Mouse (Mus musculus) heart, embryonic 14.5 days (tissue): ENCODE measurements around the gene Odf4. TPM values are rescaled to one million over a fixed set of nuclear protein-coding genes. Genes with fewer than 3 reads are reported as not detected.

ENCODE experiments used
- ATAC-seq: fragments of 200-750 bp; cut with Nextera tagmentation; 2 replicates; pipeline ENCODE4 v1.8.0; 2017; ENCODE audit warnings: low read depth, moderate TSS enrichment; ENCODE audit not compliant: insufficient number of reproducible peaks, insufficient read depth, low FRiP score
- H3K27ac ChIP-seq, 2 experiments: fragments of 200-500 bp in 1 of 2; fragments of 300-500 bp in 1 of 2; sonication (generic) in 1 of 2; replicated peaks in 1 of 2; 2 replicates each; pipeline ENCODE4 v1.5.1; 2012 to 2014; ENCODE audit warnings: low read depth in 2 of 2, low read length in 2 of 2, control low read depth in 1 of 2, mild to moderate bottlenecking in 1 of 2, mixed read lengths in 1 of 2; ENCODE audit not compliant: control insufficient read depth in 1 of 2, insufficient read depth in 1 of 2
- H3K27me3 ChIP-seq: fragments of 300-500 bp; sonication (generic); 2 replicates; pipeline ENCODE4 v1.6.1; 2014; ENCODE audit warnings: mild to moderate bottlenecking, low read length, control low read depth; ENCODE audit not compliant: control insufficient read depth, insufficient read depth
- H3K36me3 ChIP-seq: fragments of 300-500 bp; sonication (generic); 2 replicates; pipeline ENCODE4 v1.6.1; 2014; ENCODE audit warnings: mild to moderate bottlenecking, control low read depth, low read length, mixed read lengths; ENCODE audit not compliant: control insufficient read depth, insufficient read depth
- H3K4me1 ChIP-seq, 2 experiments: fragments of 200-500 bp in 1 of 2; fragments of 300-500 bp in 1 of 2; sonication (generic) in 1 of 2; 2 replicates each; pipeline ENCODE4 v1.6.1; 2012 to 2014; ENCODE audit warnings: low read length in 2 of 2, control low read depth in 1 of 2, mixed read lengths in 1 of 2; ENCODE audit not compliant: control insufficient read depth in 2 of 2, insufficient read depth in 2 of 2
- H3K4me2 ChIP-seq: fragments of 300-500 bp; sonication (generic); 2 replicates; pipeline ENCODE4 v1.6.1; 2014; ENCODE audit warnings: mild to moderate bottlenecking, low read length
- H3K4me3 ChIP-seq, 2 experiments: fragments of 200-500 bp in 1 of 2; fragments of 300-500 bp in 1 of 2; sonication (generic) in 1 of 2; 2 replicates each; pipeline ENCODE4 v1.5.1; 2012 to 2014; ENCODE audit warnings: low read length in 2 of 2, mild to moderate bottlenecking in 2 of 2, control low read depth in 1 of 2, low read depth in 1 of 2, moderate library complexity in 1 of 2; ENCODE audit not compliant: control insufficient read depth in 1 of 2, insufficient read depth in 1 of 2
- H3K9ac ChIP-seq: fragments of 300-500 bp; sonication (generic); 2 replicates; pipeline ENCODE4 v1.6.1; 2014; ENCODE audit warnings: mild to moderate bottlenecking, low read length
- H3K9me3 ChIP-seq: fragments of 300-500 bp; sonication (generic); 2 replicates; pipeline ENCODE4 v1.6.1; 2016; ENCODE audit warnings: low read length, control low read depth; ENCODE audit not compliant: control insufficient read depth
- WGBS: fragments of 180-500 bp; shearing (Covaris S2); extraction: QIAGEN DNeasy Blood & Tissue Kit; methylation state at CpG from one replicate; pipeline ENCODE4 v1.1.7; 2014; 5-methylcytosine and 5-hydroxymethylcytosine counted together
- polyA plus RNA-seq: library from polyadenylated mRNA; unstranded; fragments of >200 nt; fragmentation: Nextera tagmentation; extraction: Ambion mirVana; gene quantifications from 2 replicates; pipeline ENCODE4 v1.2.1, GENCODE M21; 2014

Gene Odf4
- polyA plus RNA-seq, 1 experiment from 2014 or later, result not detected

DNA sequence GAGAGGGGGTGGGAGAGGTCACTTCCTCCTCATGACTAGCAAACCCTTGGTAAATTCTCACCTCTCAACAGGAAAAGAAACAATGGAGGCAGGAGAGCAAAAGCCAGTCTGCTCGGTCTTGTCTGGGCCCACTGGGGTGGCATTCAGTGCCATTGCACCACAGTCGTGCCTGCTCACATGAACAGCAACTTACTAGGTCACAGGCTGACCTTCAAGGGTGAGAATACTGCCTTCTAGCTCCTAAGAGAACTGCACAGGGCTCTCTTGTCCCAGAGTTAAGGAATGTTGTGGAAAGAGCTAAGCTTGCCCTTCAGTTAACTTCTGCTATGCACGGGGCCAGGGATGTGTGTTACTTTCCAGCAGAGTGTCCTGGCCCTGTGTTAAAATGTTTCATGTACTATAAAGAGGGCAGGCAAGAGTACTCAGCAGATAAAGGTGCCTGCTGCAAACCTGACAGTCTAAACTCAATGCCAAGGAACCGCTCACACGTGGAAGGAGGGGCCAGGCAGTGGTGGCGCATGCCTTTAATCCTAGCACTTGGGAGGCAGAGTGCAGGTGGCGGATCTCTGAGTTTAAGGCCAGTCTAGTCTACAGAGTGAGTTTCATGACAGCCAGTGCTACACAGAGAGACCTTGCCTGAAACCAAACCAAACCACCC lies 17.9 kb downstream of the Odf4 start:
- no peaks in the 10 kb centered on the region for H3K9me3 ChIP-seq
- H3K4me3 ChIP-seq, result no peak overlapping the region
- peak overlapping the region in 1 of 2 experiments; percentile 66; a peak in 2 of 4 replicates for H3K27ac ChIP-seq
- 39% methylated on average over 7 of the region's 7 CpGs for WGBS
- no peak for ATAC-seq
- no peak overlapping the region for H3K4me2 ChIP-seq
- no peaks in the 10 kb centered on the region for H3K27me3 ChIP-seq
- peaks cover 0 to 4% of the 10 kb centered on the region in 2 experiments; a peak in 1 of 4 replicates for H3K4me1 ChIP-seq
- H3K9ac ChIP-seq, result peak overlapping the region; percentile 51; the same call in 1 of the 2 replicates
- peaks cover 33% of the 10 kb centered on the region for H3K36me3 ChIP-seq

DNA sequence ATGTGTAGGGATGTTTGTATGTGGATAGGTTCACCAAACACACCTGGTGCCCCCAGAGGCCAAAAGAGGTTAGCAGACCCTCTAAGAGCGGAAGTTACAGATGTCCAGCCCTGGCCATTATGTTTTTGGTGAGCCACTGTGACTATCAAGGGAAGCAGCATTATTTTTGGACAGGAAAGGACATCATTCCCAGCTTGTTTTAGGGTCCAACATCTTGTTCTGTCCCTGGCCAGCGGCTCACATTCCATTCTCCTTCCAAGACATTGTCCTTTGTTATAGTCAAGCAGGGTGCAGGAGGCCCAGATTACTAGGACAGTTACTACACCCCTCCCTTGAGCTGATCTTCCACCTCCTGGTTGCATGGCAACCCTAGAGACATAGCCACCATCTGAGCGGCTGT lies 19.6 kb downstream of the Odf4 start:
- H3K4me1 ChIP-seq, result peaks cover 4 to 7% of the 10 kb centered on the region in 2 experiments; a peak in 2 of 4 replicates
- no peak for ATAC-seq
- H3K4me3 ChIP-seq, result no peak overlapping the region
- no peak overlapping the region for H3K27ac ChIP-seq
- no peak overlapping the region for H3K4me2 ChIP-seq
- peaks cover 49% of the 10 kb centered on the region for H3K36me3 ChIP-seq
- no peaks in the 10 kb centered on the region for H3K9me3 ChIP-seq
- WGBS, result 72% methylated on average over 3 of the region's 3 CpGs
- no peaks in the 10 kb centered on the region for H3K27me3 ChIP-seq
- H3K9ac ChIP-seq, result no peak overlapping the region

DNA sequence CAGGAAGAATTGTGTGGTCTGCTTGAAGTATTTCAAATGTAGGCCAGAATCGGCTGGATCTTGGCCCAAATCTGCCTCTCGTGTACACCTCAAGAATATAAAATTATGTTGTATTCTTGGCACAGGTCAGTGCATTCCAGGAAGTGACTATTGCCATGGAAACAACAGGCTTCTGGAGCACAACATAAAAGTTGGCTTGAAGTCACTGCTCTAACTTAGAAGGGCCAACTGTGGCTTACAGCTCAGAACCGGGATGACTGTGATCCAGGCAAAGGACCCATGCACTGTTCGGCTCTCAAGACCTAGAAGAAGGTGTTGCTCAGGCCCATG lies 20.5 kb downstream of the Odf4 start:
- Histone ChIP-seq H3K4me2 (no peak overlapping the region), H3K27ac (no peak overlapping the region), H3K4me3 (no peak overlapping the region), H3K27me3 (no peaks in the 10 kb centered on the region), H3K4me1 (peaks cover 4 to 7% of the 10 kb centered on the region in 2 experiments; a peak in 2 of 4 replicates), H3K9ac (no peak overlapping the region), H3K36me3 (peaks cover 49% of the 10 kb centered on the region), H3K9me3 (no peaks in the 10 kb centered on the region)
- no peak for ATAC-seq
- 75% methylated on average over 4 of the region's 4 CpGs for WGBS

- Histone ChIP-seq H3K27ac (no peak overlapping the region), H3K36me3 (peaks cover 49% of the 10 kb centered on the region), H3K4me2 (no peak overlapping the region), H3K4me1 (peaks cover 4 to 7% of the 10 kb centered on the region in 2 experiments; a peak in 2 of 4 replicates), H3K4me3 (no peak overlapping the region), H3K9me3 (no peaks in the 10 kb centered on the region), H3K9ac (no peak overlapping the region), H3K27me3 (no peaks in the 10 kb centered on the region)
- ATAC-seq, result no peak
- WGBS, result 85% methylated on average over 9 of the region's 9 CpGs
Measured at GRCm38 (mm10) chr11:68905665-68906460, 21.0 kb downstream of the Odf4 start.

DNA sequence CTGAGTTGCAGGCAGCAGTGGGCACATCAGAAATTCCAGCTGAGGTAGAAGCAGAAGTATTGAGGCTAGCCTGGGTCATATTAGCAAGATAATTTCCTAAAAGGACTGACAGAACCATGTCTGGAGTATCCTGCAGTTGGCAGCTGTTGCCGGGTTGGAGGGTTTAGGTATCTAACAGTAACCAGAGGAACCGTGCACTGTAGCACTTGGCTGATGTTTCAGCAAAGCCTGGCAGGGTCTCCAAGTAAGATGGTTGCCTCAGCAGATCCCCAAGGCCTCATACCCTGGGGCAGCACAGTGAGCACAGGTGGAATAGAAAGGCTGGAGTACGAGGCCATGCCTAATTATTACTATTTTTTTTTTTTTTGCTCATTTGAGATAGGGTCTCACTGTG lies 21.7 kb downstream of the Odf4 start:
- no peak for ATAC-seq
- Histone ChIP-seq H3K27ac (no peak overlapping the region), H3K27me3 (no peaks in the 10 kb centered on the region), H3K36me3 (peaks cover 49% of the 10 kb centered on the region), H3K9ac (no peak overlapping the region), H3K9me3 (no peaks in the 10 kb centered on the region), H3K4me2 (no peak overlapping the region), H3K4me1 (peaks cover 4 to 7% of the 10 kb centered on the region in 2 experiments; a peak in 2 of 4 replicates), H3K4me3 (no peak overlapping the region)
- 88% methylated on average over 3 of the region's 3 CpGs for WGBS

DNA sequence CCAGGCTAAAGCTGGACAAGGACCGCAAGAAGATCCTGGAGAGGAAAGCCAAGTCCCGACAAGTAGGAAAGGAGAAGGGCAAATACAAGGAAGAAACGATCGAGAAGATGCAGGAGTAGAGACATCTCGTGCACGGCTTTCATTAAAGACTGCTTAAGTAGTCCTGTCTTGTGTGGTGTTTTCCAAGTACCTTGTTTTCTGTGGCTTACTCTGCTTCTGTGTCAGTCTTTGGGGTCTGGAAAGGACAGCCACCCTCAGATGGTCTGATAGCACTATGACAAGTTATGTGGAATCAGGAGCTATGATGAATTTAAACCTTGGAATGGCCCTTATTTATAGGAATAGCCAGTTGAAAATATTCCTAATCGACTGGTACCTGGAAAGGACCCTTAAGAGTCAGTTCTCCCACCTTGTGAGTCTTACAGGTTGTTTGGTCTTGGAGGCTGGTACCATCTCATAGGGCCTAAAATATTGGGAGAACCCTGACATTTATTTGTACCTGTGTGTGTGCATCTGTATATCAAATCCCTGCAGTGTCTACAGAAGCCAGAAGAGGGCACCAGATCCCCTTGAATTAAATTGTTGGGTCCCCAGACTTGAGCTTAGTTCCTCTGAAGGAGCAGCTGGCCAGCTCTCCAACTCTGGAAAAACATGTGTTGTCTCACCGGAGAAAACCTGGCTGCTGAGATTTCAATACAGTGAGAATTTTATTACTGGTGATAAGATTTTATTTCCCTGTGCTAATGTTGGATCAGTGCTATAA lies 22.3 kb downstream of the Odf4 start:
- no peak for ATAC-seq
- Histone ChIP-seq H3K36me3 (peaks cover 49% of the 10 kb centered on the region), H3K4me2 (no peak overlapping the region), H3K27me3 (no peaks in the 10 kb centered on the region), H3K27ac (no peak overlapping the region), H3K9me3 (no peaks in the 10 kb centered on the region), H3K9ac (no peak overlapping the region), H3K4me1 (peaks cover 4 to 7% of the 10 kb centered on the region in 2 experiments; a peak in 2 of 4 replicates), H3K4me3 (no peak overlapping the region)
- WGBS, result 81% methylated on average over 8 of the region's 8 CpGs

- 87% methylated on average over 2 of the region's 2 CpGs for WGBS
Measured at GRCm38 (mm10) chr11:68903775-68904174, 23.1 kb downstream of the Odf4 start.

More at GRCm38 (mm10) chr11:68903775-68904174, 23.1 kb downstream of the Odf4 start:
- no peaks in the 10 kb centered on the region for H3K27me3 ChIP-seq
- peaks cover 49% of the 10 kb centered on the region for H3K36me3 ChIP-seq
- ATAC-seq, result no peak
- no peaks in the 10 kb centered on the region for H3K9me3 ChIP-seq
- no peak overlapping the region for H3K27ac ChIP-seq
- H3K4me1 ChIP-seq, result peaks cover 1 to 7% of the 10 kb centered on the region in 2 experiments; a peak in 2 of 4 replicates
- H3K4me2 ChIP-seq, result no peak overlapping the region
- H3K9ac ChIP-seq, result no peak overlapping the region
- H3K4me3 ChIP-seq, result no peak overlapping the region
